Mouse (Mus musculus) limb, embryonic 14.5 days (tissue): Measurements from ENCODE around the gene Gpi1. TPM values are rescaled to one million over a fixed set of nuclear protein-coding genes. Genes with fewer than 3 reads are reported as not detected.

ENCODE experiments used
- ATAC-seq: fragments of 200-750 bp; cut with Nextera tagmentation; 2 replicates; pipeline ENCODE4 v1.8.0; 2017; ENCODE audit warnings: low read depth, moderate number of reproducible peaks, moderate TSS enrichment; ENCODE audit not compliant: low FRiP score
- DNase-seq: peaks from one replicate; pipeline ENCODE4 v3.0.0-alpha.2; 2015; ENCODE audit warnings: low spot score
- H3K27ac ChIP-seq: fragments of 300-500 bp; sonication (generic); replicated peaks from 2 replicates; pipeline ENCODE4 v1.5.1; 2014; ENCODE audit warnings: low read depth, mild to moderate bottlenecking, low read length, moderate library complexity, mixed read lengths
- H3K27me3 ChIP-seq: fragments of 300-500 bp; sonication (generic); 2 replicates; pipeline ENCODE4 v1.6.1; 2014; ENCODE audit warnings: low read length, mixed read lengths; ENCODE audit not compliant: control insufficient read depth, insufficient read depth
- H3K36me3 ChIP-seq: fragments of 300-500 bp; sonication (generic); 2 replicates; pipeline ENCODE4 v1.6.1; 2014; ENCODE audit warnings: mild to moderate bottlenecking, low read length, moderate library complexity, mixed read lengths; ENCODE audit not compliant: control insufficient read depth, insufficient read depth
- H3K4me1 ChIP-seq: fragments of 300-500 bp; sonication (generic); 2 replicates; pipeline ENCODE4 v1.6.1; 2014; ENCODE audit warnings: antibody characterized with exemption, low read length, mixed read lengths; ENCODE audit not compliant: control insufficient read depth, insufficient read depth
- H3K4me2 ChIP-seq: fragments of 300-500 bp; sonication (generic); replicated peaks from 2 replicates; pipeline ENCODE4 v1.6.1; 2014; ENCODE audit warnings: low read depth, mild to moderate bottlenecking, low read length, moderate library complexity; ENCODE audit not compliant: severe bottlenecking
- H3K4me3 ChIP-seq: fragments of 300-500 bp; sonication (generic); replicated peaks from 2 replicates; pipeline ENCODE4 v1.5.1; 2014; ENCODE audit warnings: low read length
- H3K9ac ChIP-seq: fragments of 300-500 bp; sonication (generic); 2 replicates; pipeline ENCODE4 v1.6.1; 2014; ENCODE audit warnings: mild to moderate bottlenecking, low read depth, low read length, moderate library complexity; ENCODE audit not compliant: severe bottlenecking
- H3K9me3 ChIP-seq: fragments of 300-500 bp; sonication (generic); 2 replicates; pipeline ENCODE4 v1.6.1; 2016; ENCODE audit warnings: low read length; ENCODE audit not compliant: control insufficient read depth
- POLR2A ChIP-seq: fragments of 200-500 bp; IDR thresholded peaks from 2 replicates; pipeline ENCODE4 v1.8.0; 2012; ENCODE audit warnings: inconsistent platforms, mild to moderate bottlenecking, moderate library complexity, borderline replicate concordance; ENCODE audit not compliant: insufficient read depth, insufficient read length; ENCODE audit errors: extremely low read depth
- WGBS: fragments of 180-500 bp; shearing (Covaris S2); extraction: QIAGEN DNeasy Blood & Tissue Kit; methylation state at CpG from one replicate; pipeline ENCODE4 v1.1.7; 2014; 5-methylcytosine and 5-hydroxymethylcytosine counted together
- polyA plus RNA-seq, 2 experiments: library from polyadenylated mRNA; depleted of rRNA in 1 of 2; stranded (reverse) in 1 of 2; unstranded in 1 of 2; fragments of >200 nt; fragmentation: Nextera tagmentation in 1 of 2; extraction: Ambion mirVana in 1 of 2; gene quantifications; 2 replicates each; pipeline versions ENCODE4 v1.2.1 to v1.2.3; 2012 to 2014

Gpi1 gene
- polyA plus RNA-seq, 2 experiments = 256 to 281 TPM

DNA sequence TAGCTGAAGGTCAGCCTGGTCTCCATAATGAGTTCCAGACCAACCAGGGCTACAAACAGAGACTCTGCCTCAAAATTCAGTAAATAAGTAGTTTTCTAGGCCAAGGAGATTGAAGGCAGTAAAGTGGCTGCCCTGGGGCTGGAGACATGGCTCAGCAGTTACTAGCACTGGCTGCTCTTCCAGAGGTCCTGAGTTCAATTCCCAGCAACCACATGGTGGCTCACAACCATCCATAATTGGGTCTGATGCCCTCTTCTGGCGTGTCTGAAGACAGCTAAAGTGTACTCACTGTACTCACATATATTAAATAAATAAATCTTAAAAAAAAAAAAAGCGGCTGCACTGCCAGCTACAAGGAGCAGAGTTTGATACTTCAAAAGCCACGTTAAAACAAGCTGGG is 64.1 kb downstream of the Gpi1 start:
- Histone ChIP-seq H3K27me3 (no peaks in the 10 kb centered on the region), H3K9me3 (no peaks in the 10 kb centered on the region), H3K4me1 (peaks cover 3% of the 10 kb centered on the region; the same call in 1 of the 2 replicates), H3K36me3 (peaks cover 42% of the 10 kb centered on the region), H3K4me3 (no peak overlapping the region), H3K4me2 (no peak overlapping the region), H3K9ac (no peak overlapping the region), H3K27ac (no peak overlapping the region)
- ATAC-seq (no peak), DNase-seq (no peak)
- 78% methylated on average over 3 of the region's 3 CpGs for WGBS
- TF ChIP-seq POLR2A = no peak

DNA sequence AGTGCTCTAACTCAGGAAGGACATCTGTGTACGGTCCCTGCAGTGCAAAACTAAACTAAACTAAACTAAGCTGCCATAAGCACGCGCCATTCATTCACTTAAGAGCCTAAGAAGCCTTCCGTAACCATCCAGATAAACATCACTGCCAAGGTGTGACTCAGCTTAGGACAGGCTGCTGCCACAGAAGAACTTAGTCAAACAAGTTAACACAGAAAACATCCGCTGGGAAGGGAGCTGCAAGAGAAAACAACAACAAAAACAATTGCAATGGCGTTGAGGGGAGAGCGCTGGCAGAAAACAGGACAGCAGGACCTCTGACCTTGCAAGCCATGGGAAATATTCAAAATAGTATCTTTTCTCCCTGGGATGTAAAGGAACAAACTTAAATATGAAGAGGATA is 65.5 kb downstream of the Gpi1 start:
- WGBS = 94% methylated on average over 7 of the region's 7 CpGs
- Histone ChIP-seq H3K4me1 (peaks cover 3% of the 10 kb centered on the region; the same call in 1 of the 2 replicates), H3K4me2 (no peak overlapping the region), H3K9me3 (no peaks in the 10 kb centered on the region), H3K27me3 (no peaks in the 10 kb centered on the region), H3K9ac (no peak overlapping the region), H3K4me3 (no peak overlapping the region), H3K36me3 (peaks cover 54% of the 10 kb centered on the region), H3K27ac (no peak overlapping the region)
- ATAC-seq (no peak), DNase-seq (no peak)
- TF ChIP-seq POLR2A = no peak

DNA sequence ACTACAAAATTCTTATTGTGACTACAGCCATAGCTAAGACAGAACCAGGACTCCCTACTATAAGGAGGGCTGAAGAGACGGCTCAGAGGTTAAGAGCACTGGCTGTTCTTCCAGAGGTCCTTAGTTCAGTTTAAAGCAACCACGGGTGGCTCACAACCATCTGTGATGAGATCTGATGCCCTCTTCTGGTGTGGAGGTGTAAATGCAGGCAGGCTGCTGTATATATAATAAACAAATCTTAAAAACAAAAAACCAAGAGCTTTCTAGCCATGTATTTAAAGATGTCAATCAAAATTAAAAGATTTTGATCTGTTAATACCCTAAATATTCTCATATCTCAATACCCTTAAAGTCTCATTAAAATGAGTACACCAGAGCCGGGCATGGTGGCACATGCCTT is 71.0 kb downstream of the Gpi1 start:
- Histone ChIP-seq H3K4me3 (no peak overlapping the region), H3K27me3 (no peaks in the 10 kb centered on the region), H3K9ac (no peak overlapping the region), H3K27ac (no peak overlapping the region), H3K36me3 (peaks cover 94% of the 10 kb centered on the region), H3K4me2 (no peak overlapping the region), H3K4me1 (no peaks in the 10 kb centered on the region), H3K9me3 (no peaks in the 10 kb centered on the region)
- TF ChIP-seq POLR2A = no peak
- WGBS = 85% methylated on average over 3 of the region's 3 CpGs
- DNase-seq (no peak), ATAC-seq (no peak)

- Histone ChIP-seq H3K36me3 (peaks cover 96% of the 10 kb centered on the region), H3K4me3 (no peak overlapping the region), H3K9ac (no peak overlapping the region), H3K4me2 (no peak overlapping the region), H3K4me1 (no peaks in the 10 kb centered on the region), H3K27ac (no peak overlapping the region), H3K9me3 (no peaks in the 10 kb centered on the region), H3K27me3 (no peaks in the 10 kb centered on the region)
- TF ChIP-seq POLR2A = no peak
- 96% methylated on average over 3 of the region's 3 CpGs for WGBS
- ATAC-seq (no peak), DNase-seq (no peak)
These were observed 72.1 kb downstream of the Gpi1 start for GRCm38 (mm10) chr7:34157994-34158393.

Other genes starting within 250 kb of the Gpi1 start
- not detected in 2 replicates for gene Scgb2b27, start 216.4 kb downstream of the Gpi1 start, polyA plus RNA-seq (2012; rRNA removed)
- not detected in 2 replicates for gene Scgb2b27, start 216.4 kb downstream of the Gpi1 start, polyA plus RNA-seq (2014; fragmentation: Nextera tagmentation; extraction: Ambion mirVana)
- not detected in 2 replicates for gene Scgb1b27, start 208.9 kb downstream of the Gpi1 start, polyA plus RNA-seq (2012; rRNA removed)
- gene Scgb1b27, start 208.9 kb downstream of the Gpi1 start, polyA plus RNA-seq (2014; fragmentation: Nextera tagmentation; extraction: Ambion mirVana) = not detected in 2 replicates
- gene Scgb1b30, start 134.9 kb downstream of the Gpi1 start, polyA plus RNA-seq (2012; rRNA removed) = not detected in 2 replicates
- not detected in 2 replicates for gene Scgb1b30, start 134.9 kb downstream of the Gpi1 start, polyA plus RNA-seq (2014; fragmentation: Nextera tagmentation; extraction: Ambion mirVana)
- gene Wtip, start 97.1 kb downstream of the Gpi1 start, polyA plus RNA-seq (2012; rRNA removed) = 62.4 and 77.4 TPM in 2 replicates
- 8.6 and 10.8 TPM in 2 replicates for gene Wtip, start 97.1 kb downstream of the Gpi1 start, polyA plus RNA-seq (2014; fragmentation: Nextera tagmentation; extraction: Ambion mirVana)
- gene Uba2, start 60.7 kb downstream of the Gpi1 start, polyA plus RNA-seq (2012; rRNA removed) = 132 and 147 TPM in 2 replicates
- 182 and 195 TPM in 2 replicates for gene Uba2, start 60.7 kb downstream of the Gpi1 start, polyA plus RNA-seq (2014; fragmentation: Nextera tagmentation; extraction: Ambion mirVana)
- gene Pdcd2l, start 33.7 kb downstream of the Gpi1 start, polyA plus RNA-seq (2012; rRNA removed) = 44.0 and 44.5 TPM in 2 replicates
- gene Pdcd2l, start 33.7 kb downstream of the Gpi1 start, polyA plus RNA-seq (2014; fragmentation: Nextera tagmentation; extraction: Ambion mirVana) = 49.9 and 57.1 TPM in 2 replicates
- not detected in 2 replicates for gene Gm6096, start 20.7 kb upstream of the Gpi1 start, polyA plus RNA-seq (2012; rRNA removed)
- gene Gm6096, start 20.7 kb upstream of the Gpi1 start, polyA plus RNA-seq (2014; fragmentation: Nextera tagmentation; extraction: Ambion mirVana) = 0.54 and 0.55 TPM in 2 replicates
- gene 4931406P16Rik, start 83.2 kb upstream of the Gpi1 start, polyA plus RNA-seq (2012; rRNA removed) = 34.3 and 41.9 TPM in 2 replicates
- 31.6 and 39.3 TPM in 2 replicates for gene 4931406P16Rik, start 83.2 kb upstream of the Gpi1 start, polyA plus RNA-seq (2014; fragmentation: Nextera tagmentation; extraction: Ambion mirVana)
- 87.0 and 92.4 TPM in 2 replicates for gene Lsm14a, start 163.0 kb upstream of the Gpi1 start, polyA plus RNA-seq (2012; rRNA removed)
- gene Lsm14a, start 163.0 kb upstream of the Gpi1 start, polyA plus RNA-seq (2014; fragmentation: Nextera tagmentation; extraction: Ambion mirVana) = 64.6 and 65.8 TPM in 2 replicates